Mouse (Mus musculus): Measurements from ENCODE around the gene Slc6a1. TPM values are rescaled to one million over a fixed set of nuclear protein-coding genes. Genes with fewer than 3 reads are reported as not detected.

The Slc6a1 gene
- polyA plus RNA-seq (2016; fragmentation: Nextera tagmentation; extraction: Ambion mirVana) = 1.4 and 2.4 TPM in 2 replicates

DNA sequence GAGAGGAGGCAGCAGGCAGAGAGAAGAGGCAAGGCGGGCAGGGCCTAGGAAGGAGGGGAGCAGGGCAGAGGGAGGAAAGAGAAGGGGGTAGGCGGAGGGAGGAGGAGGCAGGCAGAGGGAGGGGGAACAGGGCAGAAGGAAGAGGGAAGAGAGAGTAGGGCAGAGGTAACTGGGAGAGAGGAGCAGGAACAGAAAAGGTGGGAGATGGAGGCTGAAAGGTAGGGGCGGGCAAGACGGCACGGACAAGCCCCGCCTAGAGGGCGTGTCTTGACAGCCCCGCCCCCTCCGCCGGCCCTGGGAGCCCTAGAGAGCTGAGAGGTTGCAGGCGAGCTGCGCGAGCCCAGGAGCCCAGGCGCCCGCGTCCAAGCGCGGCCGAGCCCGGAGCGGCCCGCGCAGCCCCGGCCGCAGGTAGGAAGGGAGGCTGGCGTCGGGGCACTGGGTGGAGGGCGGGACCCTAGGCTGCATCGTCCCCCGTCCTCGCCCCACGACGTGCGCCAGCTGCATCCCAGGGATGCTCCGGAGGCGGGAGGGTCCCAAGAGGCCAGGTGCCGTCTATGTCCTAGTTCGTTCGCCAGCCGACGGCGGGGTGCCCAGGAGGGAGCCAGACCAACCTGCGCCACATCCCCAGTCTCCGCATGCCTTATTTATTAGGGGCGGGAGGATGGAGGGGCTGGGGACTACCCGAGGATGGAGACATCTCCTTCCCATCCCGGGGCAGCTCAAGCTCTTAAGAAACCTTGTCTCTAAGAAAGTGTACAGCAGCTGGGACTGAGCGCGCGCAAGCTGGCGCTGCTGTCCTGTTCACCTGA, at the start of gene Slc6a1:
Gene Slc6a1, plus strand, starts transcription at position 167 of the 809 bp plus-strand sequence.
- peaks cover 18% of the 10 kb centered on the region for H3K4me1 ChIP-seq
- peak; percentile 85 for DNase-seq (ENCODE audit: low spot score)
- WGBS = 1% methylated on average over 51 of the region's 51 CpGs
- H3K4me3 ChIP-seq = peak within 1 kb of the TSS; percentile 52
- peaks cover 85% of the 10 kb centered on the region for H3K27me3 ChIP-seq (replicated peaks; ENCODE audit: low read depth, poor library complexity, severe bottlenecking)
- H3K27ac ChIP-seq (replicated peaks) = 0 out of 2 replicates have a peak within 1 kb of the TSS, but pooled peaks have one; percentile 30
- H3K9me3 ChIP-seq = no peaks in the 10 kb centered on the region
- H3K36me3 ChIP-seq (replicated peaks) = no peaks in the 10 kb centered on the region

DNA sequence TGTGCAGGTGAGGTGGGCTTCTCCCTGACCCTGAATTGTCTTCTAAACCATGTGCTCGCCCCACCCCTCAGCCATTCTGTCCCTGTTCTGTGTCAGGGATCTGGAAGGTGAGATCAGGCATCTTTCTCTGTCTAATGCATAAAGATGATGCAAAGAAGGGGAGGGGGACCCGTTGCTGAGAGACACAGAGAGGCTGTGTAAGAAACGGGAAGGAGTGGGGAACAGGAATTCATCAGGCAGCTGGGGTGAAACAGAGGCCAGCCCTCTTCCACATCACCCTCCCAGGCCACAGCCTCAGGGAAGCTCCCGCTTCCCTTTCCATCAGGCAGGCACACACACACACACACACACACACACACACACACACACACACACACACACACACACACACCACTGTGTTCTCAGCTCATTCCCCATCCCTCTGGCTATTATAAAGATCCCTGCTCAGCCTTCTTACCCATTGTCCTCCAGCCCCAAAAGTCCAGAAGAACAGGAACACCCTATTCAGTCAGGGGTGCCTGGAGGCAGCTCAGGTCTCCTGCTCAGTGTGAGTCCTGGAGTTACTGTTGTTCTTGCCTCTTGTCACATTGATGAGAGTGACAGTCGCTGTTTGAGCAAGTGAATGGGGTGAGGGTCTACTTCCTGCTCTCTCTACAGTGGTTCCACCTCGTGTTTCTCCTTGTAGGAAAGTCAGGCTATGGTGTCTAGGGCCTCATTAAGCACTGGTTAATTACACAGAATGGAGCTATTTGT, 43.4 kb upstream of the Slc6a1 start:
- Histone ChIP-seq H3K4me1 (peaks cover 19% of the 10 kb centered on the region), H3K27ac (replicated peaks) (no peak overlapping the region), H3K9me3 (no peaks in the 10 kb centered on the region), H3K27me3 (replicated peaks; ENCODE audit: low read depth, poor library complexity, severe bottlenecking) (peaks cover 13% of the 10 kb centered on the region; the same call in 1 of the 2 replicates), H3K4me3 (no peak overlapping the region), H3K36me3 (replicated peaks) (no peaks in the 10 kb centered on the region)
- peak; percentile 18 for DNase-seq (ENCODE audit: low spot score)
- WGBS = 21% methylated on average over 6 of the region's 6 CpGs

DNA sequence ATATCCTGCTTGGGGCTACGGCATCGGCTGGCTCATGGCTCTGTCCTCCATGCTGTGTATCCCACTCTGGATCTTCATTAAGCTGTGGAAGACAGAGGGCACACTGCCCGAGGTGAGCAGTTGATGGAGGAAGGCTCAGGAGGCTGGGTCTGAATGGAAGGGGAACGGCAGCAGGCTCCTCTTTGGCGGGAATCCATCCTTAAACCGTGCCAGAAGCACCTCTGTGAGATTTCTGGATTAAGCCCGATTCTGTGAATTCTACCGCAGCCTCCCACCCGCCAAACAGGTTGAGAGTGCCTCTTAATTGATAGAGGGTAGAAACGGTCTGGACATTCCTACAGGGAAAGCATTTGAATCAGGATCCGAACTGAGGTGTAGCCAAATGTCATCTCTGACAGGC, 36.8 kb upstream of the Slc6a1 start:
- WGBS = 82% methylated on average over 11 of the region's 11 CpGs
- Histone ChIP-seq H3K4me3 (no peak overlapping the region), H3K27ac (replicated peaks) (no peak overlapping the region), H3K36me3 (replicated peaks) (no peaks in the 10 kb centered on the region), H3K9me3 (no peaks in the 10 kb centered on the region), H3K27me3 (replicated peaks; ENCODE audit: low read depth, poor library complexity, severe bottlenecking) (0 out of 2 replicates have a peak, but pooled peaks cover 4% of the 10 kb centered on the region), H3K4me1 (peaks cover 3% of the 10 kb centered on the region; the same call in 1 of the 2 replicates)
- no peak for DNase-seq (ENCODE audit: low spot score)

DNA sequence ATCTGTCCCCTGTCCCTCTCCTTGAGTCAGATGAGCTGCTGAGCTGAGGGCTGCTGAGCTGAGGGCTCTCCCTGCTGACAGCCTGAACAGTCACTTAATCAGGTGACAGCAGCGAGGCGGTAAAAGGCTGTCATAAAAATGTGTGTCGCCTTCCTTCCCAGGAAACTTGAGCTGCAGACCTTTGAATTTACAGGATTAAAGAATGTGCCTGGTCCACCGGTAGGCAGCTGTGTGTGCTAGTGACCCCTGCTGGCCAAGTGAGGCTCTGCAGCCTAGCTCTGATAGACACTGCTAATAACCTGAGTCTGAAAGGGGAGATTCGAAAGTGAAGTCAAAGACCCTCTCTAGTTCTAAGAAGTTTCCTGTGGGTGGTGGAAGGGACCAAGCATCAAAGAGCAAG, 32.1 kb upstream of the Slc6a1 start:
- peak; percentile 84 for DNase-seq (ENCODE audit: low spot score)
- Histone ChIP-seq H3K4me3 (no peak overlapping the region), H3K4me1 (peaks cover 3% of the 10 kb centered on the region; the same call in 1 of the 2 replicates), H3K9me3 (no peaks in the 10 kb centered on the region), H3K27ac (replicated peaks) (no peak overlapping the region), H3K27me3 (replicated peaks; ENCODE audit: low read depth, poor library complexity, severe bottlenecking) (0 out of 2 replicates have a peak, but pooled peaks cover 4% of the 10 kb centered on the region), H3K36me3 (replicated peaks) (no peaks in the 10 kb centered on the region)
- 6% methylated on average over 5 of the region's 5 CpGs for WGBS

DNA sequence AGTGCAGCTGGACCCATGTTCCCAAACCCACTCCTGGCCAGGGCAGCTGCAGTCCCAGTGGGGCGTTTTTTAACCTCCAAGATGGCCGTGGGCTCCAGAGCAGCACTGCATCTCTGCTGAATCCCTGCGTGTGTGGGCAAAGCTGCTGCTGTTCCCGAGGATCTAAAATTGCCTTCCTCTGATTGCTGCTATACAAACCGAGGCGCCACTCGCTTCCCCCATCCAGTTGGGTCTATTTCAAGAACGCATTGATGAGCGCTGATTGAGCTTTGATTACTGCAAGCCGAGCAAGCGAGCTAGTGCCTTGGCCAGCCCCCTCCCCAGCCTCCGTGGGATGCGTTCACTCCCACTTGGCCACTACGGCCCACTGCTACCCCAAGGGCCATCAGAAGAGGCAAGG, 27.5 kb upstream of the Slc6a1 start:
- Histone ChIP-seq H3K36me3 (replicated peaks) (no peaks in the 10 kb centered on the region), H3K4me3 (no peak overlapping the region), H3K9me3 (no peaks in the 10 kb centered on the region), H3K4me1 (peaks cover 11% of the 10 kb centered on the region), H3K27ac (replicated peaks) (no peak overlapping the region), H3K27me3 (replicated peaks; ENCODE audit: low read depth, poor library complexity, severe bottlenecking) (0 out of 2 replicates have a peak, but pooled peaks cover 8% of the 10 kb centered on the region)
- 79% methylated on average over 14 of the region's 14 CpGs for WGBS
- DNase-seq (ENCODE audit: low spot score) = no peak

DNA sequence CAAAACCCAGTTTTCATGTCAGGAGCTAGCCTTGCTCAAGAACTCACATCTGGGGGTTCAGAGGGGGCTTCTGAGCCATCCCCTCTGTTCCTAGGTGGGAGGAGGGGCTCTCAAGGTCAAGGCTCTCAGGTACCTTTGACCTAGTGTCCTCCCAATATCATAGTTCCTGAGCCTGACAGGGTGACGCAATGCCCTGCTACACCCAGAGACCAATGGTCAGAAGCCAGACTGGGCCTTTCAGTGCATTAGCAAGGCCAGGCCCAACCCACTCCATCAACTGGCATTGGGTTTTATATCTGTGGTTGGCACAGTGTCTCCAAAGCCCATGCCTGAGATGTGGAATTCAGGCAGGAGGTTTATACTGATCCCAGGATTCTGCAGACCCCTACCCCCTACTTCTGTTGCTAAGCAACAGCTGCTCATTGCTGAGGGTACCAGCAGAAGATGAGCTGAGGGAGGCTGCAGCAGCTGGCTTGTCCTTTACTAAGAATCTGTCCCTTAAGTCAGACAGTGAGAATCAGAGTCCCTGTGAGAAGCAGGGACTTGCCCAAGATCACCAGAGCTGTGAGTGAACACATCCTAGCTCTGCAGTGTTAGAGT, 24.6 kb upstream of the Slc6a1 start:
- no peak for DNase-seq (ENCODE audit: low spot score)
- WGBS = 83% methylated on average over 1 of the region's 1 CpGs
- Histone ChIP-seq H3K4me3 (no peak overlapping the region), H3K27me3 (replicated peaks; ENCODE audit: low read depth, poor library complexity, severe bottlenecking) (0 out of 2 replicates have a peak, but pooled peaks cover 13% of the 10 kb centered on the region), H3K36me3 (replicated peaks) (no peaks in the 10 kb centered on the region), H3K4me1 (peaks cover 13% of the 10 kb centered on the region), H3K27ac (replicated peaks) (no peak overlapping the region), H3K9me3 (no peaks in the 10 kb centered on the region)

DNA sequence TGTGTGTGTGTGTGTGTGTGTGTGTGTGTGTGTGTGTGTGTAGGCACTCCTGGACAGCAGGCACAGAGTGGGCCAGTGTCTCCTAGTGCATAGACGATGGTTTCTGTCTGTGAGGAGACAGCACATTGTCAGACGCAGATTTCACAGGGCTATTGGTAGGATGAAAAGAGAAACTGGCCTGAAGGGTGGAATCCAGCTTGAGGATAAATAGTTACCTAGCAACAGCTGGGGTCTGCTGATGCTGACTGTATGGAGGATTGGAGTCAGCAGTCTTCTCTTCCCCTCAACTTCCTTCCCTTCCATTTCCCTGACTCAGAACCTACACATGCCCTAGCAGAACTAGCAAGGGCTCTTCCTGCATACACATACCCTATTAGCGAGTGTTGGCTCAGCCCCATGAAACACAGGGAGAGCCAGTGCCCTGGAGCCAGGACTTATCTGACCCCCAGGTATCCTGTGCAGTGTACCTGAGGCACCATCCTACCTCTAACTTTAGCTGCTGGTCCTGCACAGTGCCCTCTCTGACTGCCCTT, 23.7 kb upstream of the Slc6a1 start:
- WGBS = 60% methylated on average over 3 of the region's 3 CpGs

DNA sequence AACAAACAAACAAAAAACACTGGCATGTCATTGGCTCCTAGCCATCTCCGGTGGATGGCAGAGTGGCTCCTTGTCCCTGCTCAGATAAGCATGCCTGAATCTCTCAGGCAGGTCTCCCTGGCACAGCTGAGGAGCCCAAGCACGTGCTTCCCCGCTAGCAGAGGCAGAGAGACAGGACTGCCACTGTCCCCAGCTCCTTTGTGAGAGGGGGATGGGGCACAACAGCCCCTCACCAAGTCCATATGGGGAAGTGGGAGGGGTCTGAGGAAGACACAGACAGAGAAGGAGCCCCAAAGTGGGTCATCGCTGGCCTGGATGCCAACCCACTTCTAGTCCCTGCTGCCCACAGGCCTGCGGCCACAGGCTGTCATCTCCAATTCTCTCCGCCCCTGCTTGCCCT, 20.8 kb upstream of the Slc6a1 start:
- H3K27me3 ChIP-seq (replicated peaks; ENCODE audit: low read depth, poor library complexity, severe bottlenecking) = 0 out of 2 replicates have a peak, but pooled peaks cover 9% of the 10 kb centered on the region
- H3K4me1 ChIP-seq = peaks cover 13% of the 10 kb centered on the region
- H3K36me3 ChIP-seq (replicated peaks) = no peaks in the 10 kb centered on the region
- no peak for DNase-seq (ENCODE audit: low spot score)
- no peak overlapping the region for H3K27ac ChIP-seq (replicated peaks)
- H3K4me3 ChIP-seq = no peak overlapping the region
- WGBS = 60% methylated on average over 6 of the region's 6 CpGs
- no peaks in the 10 kb centered on the region for H3K9me3 ChIP-seq

More for the DNA sequence above, 23.7 kb upstream of the Slc6a1 start:
- peaks cover 13% of the 10 kb centered on the region for H3K4me1 ChIP-seq
- DNase-seq (ENCODE audit: low spot score) = no peak
- no peaks in the 10 kb centered on the region for H3K9me3 ChIP-seq
- H3K27me3 ChIP-seq (replicated peaks; ENCODE audit: low read depth, poor library complexity, severe bottlenecking) = 0 out of 2 replicates have a peak, but pooled peaks cover 13% of the 10 kb centered on the region
- H3K36me3 ChIP-seq (replicated peaks) = no peaks in the 10 kb centered on the region
- no peak overlapping the region for H3K27ac ChIP-seq (replicated peaks)
- H3K4me3 ChIP-seq = no peak overlapping the region

DNA sequence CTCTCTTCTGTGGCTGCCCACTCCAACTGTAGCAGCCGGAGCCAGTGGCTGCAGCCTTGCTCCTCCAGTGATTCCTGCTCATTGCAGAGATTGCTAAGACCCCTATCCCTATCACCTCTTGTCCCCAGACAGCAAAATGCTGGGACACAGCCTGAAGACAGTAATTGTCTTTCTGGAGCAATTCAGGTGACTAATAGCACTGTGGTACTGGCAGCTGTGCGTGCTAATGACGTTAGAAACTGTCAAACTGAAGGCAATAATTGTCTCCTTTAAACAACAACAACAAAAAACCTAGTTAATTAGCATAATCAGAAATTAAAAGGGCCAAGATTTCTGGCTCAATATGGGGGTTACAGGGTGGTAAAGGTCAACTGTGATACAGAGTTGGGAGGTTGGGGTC, 18.4 kb upstream of the Slc6a1 start:
- no peaks in the 10 kb centered on the region for H3K9me3 ChIP-seq
- no peaks in the 10 kb centered on the region for H3K36me3 ChIP-seq (replicated peaks)
- peaks cover 19% of the 10 kb centered on the region for H3K4me1 ChIP-seq
- H3K27me3 ChIP-seq (replicated peaks; ENCODE audit: low read depth, poor library complexity, severe bottlenecking) = 0 out of 2 replicates have a peak, but pooled peaks cover 4% of the 10 kb centered on the region
- H3K27ac ChIP-seq (replicated peaks) = no peak overlapping the region
- WGBS = 62% methylated on average over 3 of the region's 3 CpGs
- no peak overlapping the region for H3K4me3 ChIP-seq
- DNase-seq (ENCODE audit: low spot score) = no peak

DNA sequence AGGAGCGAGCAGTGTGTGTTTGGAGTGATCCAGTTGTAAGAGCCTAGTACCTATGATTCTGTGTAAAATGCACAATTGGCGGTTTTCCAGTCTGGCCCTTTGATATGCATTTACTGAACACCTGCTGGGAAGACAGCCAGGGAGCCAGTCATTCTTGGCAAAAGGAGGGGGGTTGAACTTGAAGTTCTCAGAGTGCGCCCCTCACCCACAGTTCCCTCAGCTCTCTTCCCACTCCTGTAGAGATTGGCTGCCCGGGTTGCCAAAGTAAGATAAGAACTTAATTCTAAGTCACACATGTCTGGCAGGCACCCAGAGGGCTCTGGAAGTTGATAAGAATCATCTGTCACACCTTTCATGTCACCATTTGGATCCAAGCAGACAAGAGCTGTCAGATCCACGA, 18.0 kb upstream of the Slc6a1 start:
- H3K4me1 ChIP-seq = peaks cover 19% of the 10 kb centered on the region
- H3K4me3 ChIP-seq = no peak overlapping the region
- 71% methylated on average over 5 of the region's 5 CpGs for WGBS
- no peak for DNase-seq (ENCODE audit: low spot score)
- H3K27me3 ChIP-seq (replicated peaks; ENCODE audit: low read depth, poor library complexity, severe bottlenecking) = 0 out of 2 replicates have a peak, but pooled peaks cover 4% of the 10 kb centered on the region
- H3K27ac ChIP-seq (replicated peaks) = no peak overlapping the region
- H3K9me3 ChIP-seq = no peaks in the 10 kb centered on the region
- no peaks in the 10 kb centered on the region for H3K36me3 ChIP-seq (replicated peaks)

DNA sequence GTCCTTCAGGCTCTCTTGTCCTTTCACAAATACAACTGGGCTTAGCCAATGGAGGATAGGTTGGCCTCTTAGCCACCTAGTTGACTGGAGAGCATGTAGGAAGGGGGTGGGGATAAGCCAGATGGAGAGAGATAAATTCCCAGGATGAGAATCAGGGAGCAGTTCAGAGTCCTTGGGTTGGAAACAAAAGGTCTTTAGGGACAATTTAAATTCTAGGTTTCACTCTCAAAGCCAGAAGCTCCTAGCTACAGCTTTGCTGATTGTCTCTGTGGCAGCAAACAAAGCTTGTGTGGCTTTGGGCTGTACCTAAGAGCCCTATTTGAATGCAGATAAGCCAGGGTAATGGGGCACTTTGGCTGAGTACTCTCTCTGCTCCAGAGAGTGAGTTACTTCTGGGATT, 16.2 kb upstream of the Slc6a1 start:
- no peaks in the 10 kb centered on the region for H3K36me3 ChIP-seq (replicated peaks)
- no peak overlapping the region for H3K27ac ChIP-seq (replicated peaks)
- H3K4me1 ChIP-seq = peaks cover 19% of the 10 kb centered on the region
- DNase-seq (ENCODE audit: low spot score) = no peak
- H3K4me3 ChIP-seq = no peak overlapping the region
- no peaks in the 10 kb centered on the region for H3K9me3 ChIP-seq
- H3K27me3 ChIP-seq (replicated peaks; ENCODE audit: low read depth, poor library complexity, severe bottlenecking) = peaks cover 4% of the 10 kb centered on the region; the same call in 1 of the 2 replicates

DNA sequence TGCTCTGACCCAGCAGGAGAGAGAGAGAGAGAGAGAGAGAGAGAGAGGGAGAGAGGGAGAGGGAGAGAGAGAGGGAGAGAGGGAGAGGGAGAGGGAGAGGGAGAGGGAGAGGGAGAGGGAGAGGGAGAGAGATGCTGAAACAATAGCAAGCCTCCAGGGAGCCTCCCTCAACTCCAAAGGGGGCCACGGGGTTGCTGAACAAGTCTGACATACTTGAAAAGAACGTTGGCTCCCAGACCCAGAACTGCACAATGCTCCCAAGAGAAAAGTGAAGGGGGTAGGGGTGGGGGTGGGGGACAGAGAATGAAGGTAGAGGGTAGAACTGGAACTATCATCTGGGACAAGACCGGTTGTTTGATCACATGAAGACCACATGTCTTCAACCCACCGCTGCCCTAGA, 14.5 kb upstream of the Slc6a1 start:
- H3K27ac ChIP-seq (replicated peaks) = no peak overlapping the region
- no peaks in the 10 kb centered on the region for H3K9me3 ChIP-seq
- H3K4me3 ChIP-seq = no peak overlapping the region
- H3K36me3 ChIP-seq (replicated peaks) = no peaks in the 10 kb centered on the region
- 33% methylated on average over 4 of the region's 4 CpGs for WGBS
- no peak for DNase-seq (ENCODE audit: low spot score)
- H3K27me3 ChIP-seq (replicated peaks; ENCODE audit: low read depth, poor library complexity, severe bottlenecking) = peaks cover 10% of the 10 kb centered on the region
- peaks cover 14% of the 10 kb centered on the region for H3K4me1 ChIP-seq

All from embryonic facial prominence, embryonic 10.5 days (tissue).